Mouse (Mus musculus): ENCODE measurements around the gene Olfr823.
"Not testable (repeated sequence)": the region's sequence is repeated elsewhere in the genome, so short reads cannot be mapped to it uniquely, and the experiment has no call there.

Olfr823 gene

GRCm38 (mm10) chr10:130115283-130115682 is at the start of gene Olfr823:
TSS of gene Olfr823 (minus strand) at chr10:130115383.
- DNase-seq, result not testable (repeated sequence)

DNA sequence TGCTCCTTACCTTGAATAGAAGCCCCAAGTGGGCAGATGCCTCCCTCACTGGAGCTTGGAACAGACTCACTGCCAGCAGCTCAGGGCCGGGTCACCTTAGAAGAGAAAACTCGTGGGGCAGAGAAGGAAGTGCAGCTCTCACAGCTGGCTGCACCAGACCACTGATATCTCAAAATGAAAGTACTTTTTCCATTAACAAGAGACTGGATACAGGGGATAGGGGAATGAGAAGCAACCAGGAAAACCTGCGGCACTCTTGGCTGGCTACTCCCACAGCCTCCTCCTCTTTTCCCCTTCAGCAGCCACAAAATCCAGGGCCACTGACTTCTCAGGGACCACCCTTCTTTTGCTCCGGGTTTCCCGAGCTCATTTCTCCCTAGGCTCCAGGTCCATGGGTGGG is 28.9 kb upstream of the Olfr823 start:
- no peak for DNase-seq

GRCm38 (mm10) chr10:130142481-130142880 is 27.3 kb upstream of the Olfr823 start:
- DNase-seq, result not testable (repeated sequence)

DNA sequence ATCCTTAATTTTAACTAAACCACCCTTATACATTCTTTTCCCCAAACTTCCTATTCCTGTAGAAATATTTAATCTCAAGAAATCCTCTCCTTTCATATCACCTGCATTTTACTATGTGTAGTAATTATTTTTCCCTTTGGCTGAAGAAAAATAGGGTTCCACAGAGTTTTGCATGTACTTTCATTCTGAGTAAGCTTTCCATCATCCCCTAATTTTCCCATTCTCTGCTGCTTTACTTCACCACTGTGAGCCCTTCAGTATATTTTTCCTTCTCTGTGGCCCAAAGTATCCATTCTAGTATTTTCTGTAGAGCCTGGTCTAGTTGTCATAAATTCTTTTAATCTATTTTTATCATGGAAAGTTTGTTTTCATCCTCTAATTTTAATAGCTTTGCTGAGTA is 19.6 kb upstream of the Olfr823 start:
- no peak for DNase-seq

DNA sequence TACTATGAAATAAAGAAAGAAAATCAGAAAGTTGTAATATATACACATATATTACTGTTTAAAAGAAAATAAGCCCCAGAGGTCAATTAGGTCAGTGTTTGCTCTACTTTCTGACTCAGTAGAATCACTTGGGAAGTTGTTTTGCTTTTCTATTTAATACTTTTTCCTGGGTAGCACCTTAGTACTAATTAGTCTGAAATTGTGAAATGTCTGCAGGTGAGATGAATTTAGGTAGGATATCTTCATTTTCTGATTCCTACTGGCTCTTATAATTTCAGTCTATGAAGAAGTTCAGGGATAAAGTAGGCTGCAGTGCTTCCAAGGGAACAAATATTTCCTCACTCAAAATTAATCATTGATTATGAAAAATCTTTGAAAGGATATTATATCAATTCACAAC is 14.7 kb upstream of the Olfr823 start, which contains the start of gene Olfr824:
TSS of gene Olfr824 (minus strand) at position 101 of the 400 bp plus-strand sequence.
- DNase-seq, result not testable (repeated sequence)

DNA sequence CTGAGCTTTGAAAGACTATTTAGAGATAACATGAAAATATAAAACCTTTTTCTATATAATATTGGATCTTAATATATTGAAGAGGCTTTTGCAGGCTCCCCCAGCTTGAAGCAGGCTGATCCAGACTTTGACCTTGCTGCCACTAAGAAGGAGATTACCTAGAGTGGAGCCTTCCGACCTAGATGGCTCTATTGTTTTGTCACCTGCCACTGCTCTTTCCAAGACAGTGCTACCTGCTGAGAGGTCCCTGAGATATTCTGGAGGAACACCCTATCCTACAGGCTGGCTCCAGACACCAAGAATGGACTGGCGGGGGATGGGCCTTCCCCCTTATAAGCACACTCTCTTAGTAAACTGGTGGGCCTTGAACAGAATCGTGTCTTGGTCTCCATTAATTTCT is 862 bp upstream of the Olfr823 start:
- not testable (repeated sequence) for DNase-seq

GRCm38 (mm10) chr10:130096104-130096503 is 19.1 kb downstream of the Olfr823 start:
- DNase-seq, result no peak

- peak; percentile 87 for DNase-seq
Observed at GRCm38 (mm10) chr10:130092838-130093440, 22.2 kb downstream of the Olfr823 start.

GRCm38 (mm10) chr10:130070910-130071309 is 44.3 kb downstream of the Olfr823 start, which contains the start of gene Olfr822:
TSS of gene Olfr822 (plus strand) at chr10:130071210.
- DNase-seq, result no peak
